Mouse (Mus musculus) limb, embryonic 13.5 days (tissue): ENCODE data around the gene Rtp1. TPM values are rescaled to one million over a fixed set of nuclear protein-coding genes. Genes with fewer than 3 reads are reported as not detected.
A peak's percentile ranks its signal among the peaks of the same experiment; 100 is the strongest.

Experiments used
- ATAC-seq: fragments of 200-750 bp; cut with Nextera tagmentation; 2 replicates; pipeline ENCODE4 v1.8.0; 2017; ENCODE audit warnings: low read depth, moderate number of reproducible peaks, moderate TSS enrichment; ENCODE audit not compliant: low FRiP score
- H3K27ac ChIP-seq: fragments of 300-500 bp; sonication (generic); 2 replicates; pipeline ENCODE4 v1.5.1; 2015; ENCODE audit warnings: inconsistent platforms, mild to moderate bottlenecking, moderate library complexity
- H3K27me3 ChIP-seq: fragments of 300-500 bp; sonication (generic); 2 replicates; pipeline ENCODE4 v1.6.1; 2015; ENCODE audit warnings: mild to moderate bottlenecking, inconsistent platforms
- H3K36me3 ChIP-seq: fragments of 300-500 bp; sonication (generic); 2 replicates; pipeline ENCODE4 v1.6.1; 2015; ENCODE audit warnings: inconsistent platforms, mild to moderate bottlenecking, moderate library complexity
- H3K4me1 ChIP-seq: fragments of 300-500 bp; sonication (generic); 2 replicates; pipeline ENCODE4 v1.6.1; 2015; ENCODE audit warnings: inconsistent platforms
- H3K4me2 ChIP-seq: fragments of 300-500 bp; sonication (generic); replicated peaks from 2 replicates; pipeline ENCODE4 v1.6.1; 2015; ENCODE audit warnings: inconsistent platforms, mild to moderate bottlenecking, moderate library complexity
- H3K4me3 ChIP-seq: fragments of 300-500 bp; sonication (generic); 2 replicates; pipeline ENCODE4 v1.5.1; 2015; ENCODE audit warnings: moderate library complexity, mild to moderate bottlenecking, inconsistent platforms
- H3K9ac ChIP-seq: fragments of 300-500 bp; sonication (generic); 2 replicates; pipeline ENCODE4 v1.6.1; 2015; ENCODE audit warnings: mild to moderate bottlenecking, inconsistent platforms
- H3K9me3 ChIP-seq: fragments of 300-500 bp; sonication (generic); 2 replicates; pipeline ENCODE4 v1.6.1; 2016; ENCODE audit warnings: inconsistent platforms
- WGBS: fragments of 180-500 bp; shearing (Covaris S2); methylation state at CpG from one replicate; pipeline ENCODE4 v1.1.7; 2015; 5-methylcytosine and 5-hydroxymethylcytosine counted together
- polyA plus RNA-seq: library from polyadenylated mRNA; unstranded; fragments of >200 nt; fragmentation: Nextera tagmentation; extraction: Ambion mirVana; gene quantifications from 2 replicates; pipeline ENCODE4 v1.2.1, GENCODE M21; 2015

Rtp1 gene
- polyA plus RNA-seq, 1 experiment from 2014 or later = not detected

GRCm38 (mm10) chr16:23458906-23459588, 30.1 kb downstream of the Rtp1 start:
- Histone ChIP-seq H3K27me3 (0 out of 2 replicates have a peak, but pooled peaks cover 12% of the 10 kb centered on the region), H3K36me3 (no peaks in the 10 kb centered on the region), H3K4me2 (0 out of 2 replicates have a peak overlapping the region, but pooled peaks have one; percentile 1), H3K9me3 (no peaks in the 10 kb centered on the region), H3K4me3 (no peak overlapping the region), H3K4me1 (peaks cover 30% of the 10 kb centered on the region), H3K27ac (no peak overlapping the region), H3K9ac (no peak overlapping the region)
- 29% methylated on average over 7 of the region's 7 CpGs for WGBS
- ATAC-seq = peak; percentile 59

DNA sequence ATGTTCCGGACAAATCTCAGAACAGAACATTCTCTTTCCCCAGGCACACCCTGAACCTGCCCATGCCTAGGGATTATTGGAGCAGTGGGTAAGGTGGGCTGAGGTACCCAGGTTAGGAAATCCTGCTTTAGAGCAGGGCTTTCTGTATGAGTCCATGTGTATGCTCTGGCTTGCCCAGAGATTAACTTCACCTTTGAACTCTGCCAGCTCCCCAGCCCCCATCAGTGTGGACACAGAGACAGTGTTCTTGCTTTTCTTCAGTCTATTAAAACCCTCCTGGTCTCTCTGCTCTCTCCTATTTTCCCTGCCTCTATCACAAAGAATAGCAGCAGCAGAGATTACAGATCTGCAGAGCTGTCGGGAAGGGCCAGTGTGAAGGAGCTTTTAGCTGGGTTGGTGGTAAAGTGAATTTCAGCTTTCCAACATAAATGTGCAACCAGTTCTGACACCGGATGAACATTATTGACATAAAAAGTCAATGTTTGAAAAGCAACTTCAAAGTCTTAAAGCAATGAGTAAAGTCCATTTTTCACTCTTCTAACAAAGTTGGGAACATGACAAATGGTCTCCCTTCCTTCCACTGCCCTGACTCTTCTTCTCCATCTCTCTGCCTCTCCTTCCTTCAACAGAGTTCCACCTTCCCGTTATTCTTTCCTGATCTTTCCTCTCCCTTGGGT, 34.9 kb downstream of the Rtp1 start:
- ATAC-seq = no peak
- no peak overlapping the region for H3K4me3 ChIP-seq
- no peaks in the 10 kb centered on the region for H3K9me3 ChIP-seq
- no peaks in the 10 kb centered on the region for H3K27me3 ChIP-seq
- no peaks in the 10 kb centered on the region for H3K36me3 ChIP-seq
- WGBS = 83% methylated on average over 4 of the region's 4 CpGs
- no peak overlapping the region for H3K4me2 ChIP-seq
- no peak overlapping the region for H3K27ac ChIP-seq
- H3K4me1 ChIP-seq = peaks cover 11% of the 10 kb centered on the region
- no peak overlapping the region for H3K9ac ChIP-seq

DNA sequence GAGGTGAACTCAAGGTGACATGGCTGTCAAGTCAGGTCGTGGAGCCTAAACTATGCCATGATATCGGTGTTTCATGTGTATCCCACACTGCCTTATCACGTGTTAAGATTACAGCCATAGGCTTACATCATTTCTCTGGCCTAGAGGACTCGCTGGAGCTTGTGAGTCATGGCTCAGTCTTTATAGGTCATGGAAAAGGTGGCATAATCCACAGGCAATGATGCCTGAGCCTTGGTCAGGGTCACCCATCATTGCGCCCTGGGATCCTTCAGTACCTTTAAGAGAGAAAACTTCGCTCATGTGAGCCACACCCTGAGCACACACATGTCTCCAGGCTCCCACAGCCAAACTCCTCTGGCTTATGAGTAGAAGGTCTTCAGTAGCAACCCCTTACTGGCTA, 42.6 kb downstream of the Rtp1 start:
- no peak overlapping the region for H3K27ac ChIP-seq
- no peak overlapping the region for H3K4me2 ChIP-seq
- H3K4me1 ChIP-seq = no peaks in the 10 kb centered on the region
- no peaks in the 10 kb centered on the region for H3K36me3 ChIP-seq
- no peaks in the 10 kb centered on the region for H3K9me3 ChIP-seq
- WGBS = 93% methylated on average over 6 of the region's 6 CpGs
- no peak overlapping the region for H3K4me3 ChIP-seq
- no peak overlapping the region for H3K9ac ChIP-seq
- no peaks in the 10 kb centered on the region for H3K27me3 ChIP-seq
- ATAC-seq = no peak

DNA sequence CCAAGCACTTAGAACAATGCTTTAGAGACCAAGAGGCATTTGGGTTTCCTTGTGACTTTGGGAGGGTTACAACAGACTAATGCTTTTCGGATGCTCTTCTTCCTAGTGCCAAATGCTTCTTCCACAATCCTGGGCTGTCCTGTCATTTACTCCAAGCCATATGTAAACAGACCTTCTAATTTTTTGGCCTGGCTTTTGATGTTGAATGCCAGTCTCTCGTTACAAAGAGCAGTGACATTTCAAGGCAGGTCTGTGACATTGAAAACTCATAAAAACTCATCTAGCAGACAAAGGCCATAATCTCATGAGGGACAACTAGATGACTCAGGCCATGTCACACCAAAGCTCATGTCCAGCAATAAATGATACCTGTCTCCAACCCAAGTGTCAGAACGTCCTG, 43.1 kb downstream of the Rtp1 start:
- Histone ChIP-seq H3K4me2 (no peak overlapping the region), H3K36me3 (no peaks in the 10 kb centered on the region), H3K27ac (no peak overlapping the region), H3K4me1 (no peaks in the 10 kb centered on the region), H3K4me3 (no peak overlapping the region), H3K9ac (no peak overlapping the region), H3K9me3 (no peaks in the 10 kb centered on the region), H3K27me3 (no peaks in the 10 kb centered on the region)
- WGBS = 51% methylated on average over 3 of the region's 3 CpGs
- no peak for ATAC-seq

DNA sequence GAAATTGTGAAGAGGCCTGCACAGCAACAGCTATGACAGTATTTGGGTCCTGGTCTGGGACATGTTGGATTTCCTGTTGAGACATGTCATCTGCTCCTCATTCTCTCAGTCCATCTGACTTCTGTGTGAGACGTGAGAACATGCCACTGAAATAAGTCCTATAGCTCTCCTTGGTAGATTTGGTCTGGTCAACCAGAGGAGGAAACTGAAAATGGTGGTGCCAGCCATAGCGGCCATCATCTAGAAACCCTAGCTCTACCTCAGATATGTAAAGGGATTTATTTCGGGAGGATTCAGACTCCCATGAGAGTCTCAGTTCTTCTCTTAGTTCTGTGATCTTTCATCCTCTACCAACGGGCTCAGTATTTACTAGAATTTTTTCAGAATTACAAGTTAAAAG, 46.7 kb downstream of the Rtp1 start:
- H3K27ac ChIP-seq = no peak overlapping the region
- no peaks in the 10 kb centered on the region for H3K36me3 ChIP-seq
- no peaks in the 10 kb centered on the region for H3K27me3 ChIP-seq
- no peak overlapping the region for H3K4me2 ChIP-seq
- H3K4me1 ChIP-seq = no peaks in the 10 kb centered on the region
- H3K4me3 ChIP-seq = no peak overlapping the region
- 80% methylated on average over 4 of the region's 4 CpGs for WGBS
- no peak for ATAC-seq
- no peaks in the 10 kb centered on the region for H3K9me3 ChIP-seq
- H3K9ac ChIP-seq = no peak overlapping the region

- ATAC-seq = no peak
- H3K4me2 ChIP-seq = no peak overlapping the region
- H3K9ac ChIP-seq = no peak overlapping the region
- no peaks in the 10 kb centered on the region for H3K4me1 ChIP-seq
- H3K27ac ChIP-seq = no peak overlapping the region
- no peaks in the 10 kb centered on the region for H3K27me3 ChIP-seq
- no peak overlapping the region for H3K4me3 ChIP-seq
- no peaks in the 10 kb centered on the region for H3K36me3 ChIP-seq
- no peaks in the 10 kb centered on the region for H3K9me3 ChIP-seq
Measured at GRCm38 (mm10) chr16:23476598-23476997, 47.7 kb downstream of the Rtp1 start.

- Histone ChIP-seq H3K27ac (no peak overlapping the region), H3K36me3 (no peaks in the 10 kb centered on the region), H3K4me3 (no peak overlapping the region), H3K4me1 (peaks cover 6% of the 10 kb centered on the region; the same call in 1 of the 2 replicates), H3K9me3 (no peaks in the 10 kb centered on the region), H3K4me2 (no peak overlapping the region), H3K27me3 (no peaks in the 10 kb centered on the region), H3K9ac (no peak overlapping the region)
- no peak for ATAC-seq
- WGBS = 78% methylated on average over 7 of the region's 7 CpGs
Measured at GRCm38 (mm10) chr16:23479872-23480603, 51.1 kb downstream of the Rtp1 start.

DNA sequence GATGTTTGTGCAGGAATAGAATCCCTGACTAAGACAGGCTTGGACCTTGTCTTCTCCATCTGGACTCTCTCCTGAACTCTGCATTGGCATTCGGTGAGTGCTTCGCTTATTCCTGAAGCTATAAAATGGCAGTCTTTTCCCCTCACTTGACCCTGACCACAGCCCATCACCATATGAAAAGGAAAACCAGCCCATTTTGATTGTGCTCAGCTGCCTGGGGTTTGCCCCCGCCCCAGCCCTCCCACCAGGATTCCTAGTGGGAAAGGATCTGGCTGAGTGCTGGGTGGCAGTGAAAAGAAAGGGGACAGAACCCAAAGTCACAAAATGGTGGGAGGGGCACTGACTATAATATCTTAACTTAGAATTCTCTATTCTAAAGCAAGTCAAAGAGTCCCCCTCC, 53.3 kb downstream of the Rtp1 start:
- no peak overlapping the region for H3K9ac ChIP-seq
- H3K4me1 ChIP-seq = peaks cover 6% of the 10 kb centered on the region; the same call in 1 of the 2 replicates
- no peak overlapping the region for H3K4me3 ChIP-seq
- H3K27me3 ChIP-seq = no peaks in the 10 kb centered on the region
- H3K36me3 ChIP-seq = no peaks in the 10 kb centered on the region
- no peaks in the 10 kb centered on the region for H3K9me3 ChIP-seq
- ATAC-seq = no peak
- H3K4me2 ChIP-seq = no peak overlapping the region
- no peak overlapping the region for H3K27ac ChIP-seq
- 81% methylated on average over 3 of the region's 3 CpGs for WGBS

- ATAC-seq = no peak
- WGBS = 91% methylated on average over 12 of the region's 12 CpGs
- Histone ChIP-seq H3K4me2 (no peak overlapping the region), H3K4me3 (no peak overlapping the region), H3K27ac (no peak overlapping the region), H3K9me3 (no peaks in the 10 kb centered on the region), H3K36me3 (no peaks in the 10 kb centered on the region), H3K9ac (no peak overlapping the region), H3K27me3 (no peaks in the 10 kb centered on the region), H3K4me1 (peaks cover 6% of the 10 kb centered on the region; the same call in 1 of the 2 replicates)
Measured at GRCm38 (mm10) chr16:23482846-23483245, 53.9 kb downstream of the Rtp1 start.

DNA sequence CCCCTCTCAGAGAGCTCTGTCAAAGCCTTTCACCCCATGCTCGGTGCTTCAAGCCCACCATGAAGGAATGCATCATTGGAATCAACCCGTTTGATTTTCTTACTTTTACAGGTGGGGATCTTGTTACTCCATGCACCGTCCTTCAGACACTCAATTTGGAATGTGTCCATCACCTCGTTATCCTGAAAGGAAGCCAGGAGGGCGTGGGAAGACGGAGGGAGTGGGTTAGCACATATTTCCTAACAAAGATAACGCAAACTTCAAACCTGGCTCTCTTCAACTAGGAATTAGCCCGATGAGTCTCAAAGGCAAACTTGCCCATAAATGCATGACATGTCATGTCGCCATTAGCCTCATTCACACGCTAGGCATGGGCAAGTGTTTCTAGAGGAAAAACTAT, 54.4 kb downstream of the Rtp1 start:
- Histone ChIP-seq H3K36me3 (no peaks in the 10 kb centered on the region), H3K27ac (no peak overlapping the region), H3K9ac (no peak overlapping the region), H3K4me3 (no peak overlapping the region), H3K4me2 (no peak overlapping the region), H3K4me1 (peaks cover 6% of the 10 kb centered on the region; the same call in 1 of the 2 replicates), H3K9me3 (no peaks in the 10 kb centered on the region), H3K27me3 (no peaks in the 10 kb centered on the region)
- ATAC-seq = no peak
- 72% methylated on average over 10 of the region's 10 CpGs for WGBS
